Mouse (Mus musculus) frontal cortex, postnatal 14 days (tissue): ENCODE measurements around the gene Eif2s3y.
A peak's percentile ranks its signal among the peaks of the same experiment; 100 is the strongest.

Experiments
- DNase-seq, 2 experiments: peaks; one replicate each; pipeline ENCODE4 v3.0.0; 2022; ENCODE audit warnings: low spot score in 2 of 2

Gene Eif2s3y

GRCm38 (mm10) chrY:1009882-1010751, at the start of gene Eif2s3y:
TSS of gene Eif2s3y (plus strand) at chrY:1010543.
- DNase-seq, result peak in 1 of 2 experiments; percentile 52
